In genomic region chr10:67017891-67018290, GRCm38 (mm10) we compare ENCODE assay signal across 16 mouse cellular contexts.
"Had no signal": no experiment of that assay in that cellular context is flagged by ENCODE, and none has a peak within 500 bp of the region (broad histone marks: within the 10 kb centered on the region; RNA-seq: fewer than 3 reads in every experiment).

No protein-coding gene starts in this region.

- H3K4me2 ChIP-seq: lung, embryonic 15.5 days; midbrain, embryonic 12.5 days had no signal

- H3K9me3 ChIP-seq: lung, embryonic 15.5 days; midbrain, embryonic 12.5 days had no signal

- H3K36me3 ChIP-seq: lung, embryonic 15.5 days had no signal

- ATAC-seq: midbrain, embryonic 16.5 days had no signal

- H3K4me3 ChIP-seq: left cerebral cortex, adult 2 months; lung, embryonic 15.5 days; midbrain, embryonic 12.5 days had no signal

- H3K27ac ChIP-seq: left cerebral cortex, adult 2 months; liver, embryonic 14.5 days; lung, embryonic 15.5 days; midbrain, embryonic 12.5 days had no signal

- DNase-seq: kidney, adult 18-20 months; kidney, adult 9 months; kidney, postnatal 14 days; kidney, postnatal 4 days; layer of hippocampus, adult 9-11 months; lung, adult 18-20 months; lung, postnatal 10 days; lung, postnatal 36 days; thymus, adult 2 months; thymus, postnatal 14 days; thymus, postnatal 4 days had no signal

- H3K9ac ChIP-seq: liver, embryonic 14.5 days; lung, embryonic 15.5 days; midbrain, embryonic 12.5 days had no signal

- H3K27me3 ChIP-seq: lung, embryonic 15.5 days; midbrain, embryonic 12.5 days had no signal
